Mouse (Mus musculus) layer of hippocampus, adult 18-20 months (tissue): ENCODE data around the gene Opa3. TPM values are rescaled to one million over a fixed set of nuclear protein-coding genes. Genes with fewer than 3 reads are reported as not detected.
"Not testable (repeated sequence)": the region's sequence is repeated elsewhere in the genome, so short reads cannot be mapped to it uniquely, and the experiment has no call there.

Experiments used
- DNase-seq, 2 experiments: peaks; one replicate each; pipeline ENCODE4 v3.0.0; 2022; ENCODE audit warnings: low spot score in 2 of 2
- total RNA-seq, 2 experiments: library from RNA; stranded (reverse); gene quantifications; 2 replicates each; pipeline ENCODE4 v1.2.3; 2021

Gene Opa3
- total RNA-seq, 2 experiments from 2014 or later: 41.3 to 42.6 TPM

DNA sequence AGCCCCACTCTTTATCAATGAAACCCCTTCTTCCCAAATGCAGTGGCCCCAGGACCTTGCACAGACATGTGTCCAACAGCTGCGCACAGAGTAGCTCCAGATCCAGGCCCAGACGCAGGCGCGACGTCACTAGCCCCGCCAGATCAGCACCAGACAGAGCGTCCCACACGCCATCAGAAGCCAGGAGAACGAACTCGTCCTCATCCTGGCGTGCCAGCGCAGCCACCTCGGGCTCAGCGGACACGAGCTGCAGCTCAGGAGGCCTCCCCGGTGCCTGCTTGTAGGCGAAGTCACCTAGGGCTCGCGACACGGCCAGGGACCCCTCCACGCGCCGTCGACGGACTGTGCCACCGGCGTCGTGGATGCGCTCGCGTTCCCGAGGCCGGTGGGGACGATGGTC is 50.9 kb downstream of the Opa3 start:
- DNase-seq: no peak

DNA sequence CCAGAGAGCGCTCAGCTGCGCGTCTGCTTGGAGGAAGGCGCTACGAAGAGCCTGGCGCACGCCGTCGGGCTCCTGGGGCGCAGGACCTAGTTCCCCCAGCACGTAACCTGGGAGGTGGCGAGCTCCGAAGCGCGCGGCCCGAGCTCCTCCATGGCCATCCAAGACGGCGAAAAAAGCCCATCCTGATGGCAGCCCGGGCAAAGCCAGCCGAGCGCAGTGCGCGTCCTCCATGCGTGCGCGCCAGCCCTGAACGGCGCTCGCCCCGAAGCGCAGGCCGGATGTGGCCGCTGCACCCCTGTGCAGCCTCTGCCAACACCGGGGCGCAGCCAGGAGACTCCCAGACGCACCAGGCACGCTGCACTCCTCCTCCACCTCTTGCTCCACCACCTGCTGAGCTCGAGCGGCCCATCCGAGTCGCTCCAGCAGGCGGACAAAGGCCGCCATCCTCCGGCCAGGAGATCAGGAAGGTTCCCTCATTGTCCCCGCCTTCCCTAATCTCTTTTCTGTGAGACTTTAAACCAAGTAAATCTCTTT is 51.5 kb downstream of the Opa3 start, which contains the start of gene Ppm1n:
Ppm1n (minus strand) TSS at position 484 of the 534 bp plus-strand sequence.
- no peak for DNase-seq

DNA sequence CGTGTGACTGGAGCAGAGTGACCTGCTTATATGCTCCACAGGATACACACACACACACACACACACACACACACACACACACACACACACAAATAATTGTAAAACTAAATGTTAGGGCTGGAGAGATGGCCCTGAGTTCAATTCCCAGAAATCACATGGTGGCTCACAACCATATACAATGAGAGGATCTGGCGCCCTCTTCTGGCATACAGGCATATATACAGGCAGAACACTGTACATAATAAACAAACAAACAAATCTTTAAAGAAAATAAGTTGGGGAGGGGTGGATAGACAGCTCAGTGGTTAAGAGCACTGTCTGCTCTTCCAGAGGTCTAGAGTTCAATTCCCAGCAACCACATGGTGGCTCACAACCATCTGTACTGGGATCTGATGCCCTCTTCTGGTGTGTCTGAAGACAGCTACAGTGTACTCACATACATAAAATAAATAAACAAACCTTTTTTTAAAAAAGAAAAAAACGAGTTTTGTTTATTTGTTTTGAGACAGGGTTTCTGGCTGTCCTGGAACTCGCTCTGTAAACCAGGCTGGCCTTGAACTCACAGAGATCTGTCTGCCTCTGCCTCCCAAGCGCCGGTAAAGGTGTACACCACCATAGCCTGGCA is 53.7 kb downstream of the Opa3 start:
- not testable (repeated sequence) for DNase-seq

DNA sequence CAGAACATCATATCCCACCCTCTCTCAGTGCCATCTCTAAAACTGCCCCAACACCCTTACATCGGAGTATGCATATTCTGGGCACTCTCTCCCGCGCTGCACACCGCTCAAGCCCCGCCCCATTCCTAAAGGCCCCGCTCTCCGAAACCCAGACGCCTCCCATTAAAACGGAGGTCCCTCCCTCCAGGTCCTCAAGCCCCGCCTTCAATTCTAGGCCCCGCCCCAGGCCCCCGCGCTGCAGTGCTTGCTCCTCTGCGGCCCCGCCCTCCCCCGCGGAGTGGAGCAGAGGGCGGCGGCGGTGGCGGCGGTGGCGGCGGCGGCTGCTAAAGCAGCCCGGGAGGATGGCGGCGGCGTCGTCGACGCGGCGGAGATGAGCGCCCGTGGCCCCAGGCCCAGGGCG is 54.3 kb downstream of the Opa3 start, which contains the start of gene Rtn2:
Rtn2 (plus strand) TSS at position 240 of the 400 bp plus-strand sequence.
- DNase-seq: peak; percentile 79 to 82

DNA sequence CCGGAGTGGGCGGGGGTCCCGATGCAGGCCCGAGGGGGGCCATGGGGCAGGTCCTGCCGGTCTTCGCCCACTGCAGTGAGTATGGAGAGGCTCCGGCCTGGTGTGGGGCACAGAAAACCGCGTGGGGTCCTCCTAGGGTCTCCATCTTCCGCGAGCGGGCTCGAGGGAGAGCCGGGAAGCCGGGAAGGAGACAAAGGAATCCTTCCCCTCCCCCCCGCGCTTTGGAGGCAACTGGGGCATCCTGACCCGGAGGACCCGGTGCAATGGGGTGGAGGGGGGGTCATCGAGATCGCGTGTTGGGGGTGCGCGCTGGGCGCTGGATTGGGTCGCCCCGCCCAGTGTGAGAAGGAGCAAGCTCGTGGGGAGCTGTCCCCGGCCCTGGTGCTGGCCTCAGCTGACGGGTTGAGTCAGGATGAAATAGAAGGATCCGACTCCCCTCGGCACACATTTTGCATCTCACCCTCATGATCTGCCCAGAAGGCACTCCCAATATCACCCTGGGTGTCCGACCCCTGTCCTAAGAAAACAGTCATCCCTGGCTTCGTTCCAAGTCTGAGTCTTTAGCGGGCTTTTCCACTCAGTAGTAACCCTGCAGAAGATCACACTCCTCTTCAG is 54.8 kb downstream of the Opa3 start:
- DNase-seq: peak in 1 of 2 experiments; percentile 39

DNA sequence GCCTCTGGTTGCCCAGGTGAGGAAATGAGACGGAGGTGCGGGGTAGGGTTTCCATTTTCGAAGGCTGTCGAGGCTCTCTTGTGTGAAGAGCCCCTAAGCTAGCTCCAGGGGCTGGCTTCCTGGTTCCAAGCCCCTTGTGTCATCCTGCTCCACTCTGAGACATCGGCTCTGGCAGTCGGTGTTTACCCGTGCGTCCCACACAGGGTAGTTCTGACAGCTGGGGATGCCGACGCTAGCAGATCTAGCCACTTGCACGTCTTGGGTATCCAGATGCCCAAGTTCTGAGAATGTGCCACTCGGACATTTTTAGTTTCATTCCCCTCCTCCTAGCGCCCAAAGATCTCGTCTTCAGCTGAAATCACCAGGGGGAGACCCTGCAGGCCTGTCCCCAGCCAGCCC is 55.3 kb downstream of the Opa3 start:
- peak in 1 of 2 experiments; percentile 45 for DNase-seq

DNA sequence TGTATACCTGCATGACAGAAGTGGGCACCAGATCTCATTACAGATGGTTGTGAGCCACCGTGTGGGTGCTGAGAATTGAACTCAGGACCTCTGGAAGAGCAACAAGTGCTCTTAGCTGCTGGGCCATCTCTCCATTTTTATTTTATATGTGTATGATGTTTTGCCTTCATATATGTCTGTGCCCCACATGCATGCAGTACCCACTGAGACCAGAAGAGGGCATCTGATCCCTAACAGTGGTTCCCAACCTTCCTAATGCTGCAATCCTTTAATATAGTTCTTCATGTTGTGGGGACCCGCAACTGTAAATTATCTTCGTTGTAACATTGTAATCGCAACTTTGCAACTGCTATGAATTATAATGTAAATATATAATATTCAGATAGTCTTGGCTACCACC is 56.6 kb downstream of the Opa3 start:
- peak in 1 of 2 experiments; percentile 71 for DNase-seq

DNA sequence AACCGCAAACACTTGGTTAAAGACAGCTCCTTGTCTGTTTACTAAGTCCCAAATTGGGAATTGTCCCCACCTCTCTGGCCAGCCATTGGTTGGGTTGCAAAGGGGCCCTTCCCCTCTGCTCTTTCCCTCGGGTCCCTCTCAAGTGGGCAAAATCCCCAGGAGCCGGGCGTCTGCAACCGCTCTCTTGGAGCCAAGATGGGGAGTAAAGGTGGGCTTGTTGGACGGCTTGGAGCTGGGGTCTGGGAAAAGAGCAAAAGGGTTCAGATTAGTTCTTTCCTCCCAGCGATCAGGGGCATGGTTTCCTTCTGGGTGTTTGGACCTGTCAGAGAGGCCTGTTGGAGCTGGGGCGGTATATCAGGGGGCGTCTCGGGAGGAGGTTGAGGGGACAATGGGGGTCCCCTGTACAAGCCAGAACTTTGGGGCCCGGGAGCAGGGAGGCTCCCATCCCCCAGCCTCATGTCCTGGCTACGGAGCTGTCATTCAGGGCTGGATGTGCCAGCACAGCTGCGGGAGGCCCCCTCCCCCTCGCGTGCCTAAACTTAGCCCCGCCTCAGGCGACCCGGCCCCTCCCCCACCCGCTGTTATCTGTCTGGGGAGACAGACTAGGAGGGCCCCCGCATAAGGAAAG is 62.9 kb downstream of the Opa3 start:
- no peak for DNase-seq

DNA sequence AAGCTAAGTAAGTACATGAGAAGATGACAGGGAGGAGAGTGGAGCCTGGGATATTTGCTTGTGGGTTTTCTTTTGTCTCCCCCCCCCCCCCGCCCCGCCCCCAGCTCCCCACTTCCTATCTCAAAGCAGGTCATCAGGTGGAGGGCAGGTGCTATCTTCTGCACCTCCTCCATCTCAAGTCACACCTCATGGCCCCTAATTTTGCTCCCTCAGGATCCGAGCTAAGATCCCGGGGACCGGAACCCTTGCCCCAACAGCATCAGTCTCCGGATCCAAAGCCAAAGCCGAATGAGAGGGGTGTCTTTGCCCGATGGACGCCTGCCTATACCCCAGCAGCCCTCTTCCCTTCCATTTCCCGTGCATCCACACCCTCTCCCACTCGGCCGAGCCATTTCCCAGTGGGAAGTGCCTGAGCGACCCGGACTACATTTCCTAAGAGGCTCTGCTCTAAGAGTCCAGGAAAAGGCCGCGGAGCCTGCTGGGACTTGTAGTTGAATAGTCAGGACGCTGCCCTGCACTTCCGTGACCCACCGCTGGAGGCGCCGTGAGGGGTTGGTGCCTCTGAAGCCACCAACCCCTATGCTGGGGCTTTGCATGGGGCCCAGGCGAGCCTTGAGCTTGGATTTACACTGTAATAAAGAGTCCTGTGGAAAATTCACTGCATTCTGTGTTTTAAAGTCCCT is 67.5 kb downstream of the Opa3 start:
- DNase-seq: peak; percentile 92 to 98

DNA sequence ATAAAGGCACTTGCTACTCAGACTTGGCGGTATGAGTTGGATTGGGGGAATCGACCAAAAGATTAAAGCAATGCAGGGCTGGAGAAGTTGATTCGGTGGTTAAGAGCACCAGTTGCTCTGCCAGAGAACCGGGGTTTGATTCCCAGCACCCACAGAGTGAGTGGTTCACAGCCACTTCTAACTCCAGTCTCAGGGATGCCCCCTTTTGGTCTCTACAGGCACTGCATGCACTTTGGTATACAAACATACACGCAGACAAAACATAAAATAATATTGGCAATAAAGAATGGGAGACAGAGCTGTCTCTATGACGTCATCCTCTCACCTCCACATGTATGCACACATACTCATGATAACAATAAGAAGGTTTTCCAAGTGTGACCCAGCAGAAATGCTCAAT is 68.9 kb downstream of the Opa3 start:
- no peak for DNase-seq

DNA sequence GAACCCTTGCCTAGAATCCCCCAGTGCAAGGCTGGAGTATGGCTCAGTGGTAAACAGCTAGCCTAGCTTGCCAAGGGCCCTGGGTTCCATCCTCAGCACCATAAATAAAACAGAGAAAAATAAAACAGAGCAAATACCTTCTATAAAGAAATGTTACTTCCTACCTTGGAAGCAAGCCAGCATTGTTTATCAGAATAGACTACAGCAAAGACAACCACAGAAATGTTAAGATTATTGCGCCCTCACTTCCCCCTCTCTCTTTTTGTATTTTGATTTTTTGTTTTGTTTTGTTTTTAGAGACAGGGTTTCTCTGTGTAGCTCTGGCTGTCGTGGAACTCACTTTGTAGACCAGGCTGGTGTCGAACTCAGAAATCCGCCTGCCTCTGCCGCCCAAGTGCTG is 69.7 kb downstream of the Opa3 start:
- no peak for DNase-seq

DNA sequence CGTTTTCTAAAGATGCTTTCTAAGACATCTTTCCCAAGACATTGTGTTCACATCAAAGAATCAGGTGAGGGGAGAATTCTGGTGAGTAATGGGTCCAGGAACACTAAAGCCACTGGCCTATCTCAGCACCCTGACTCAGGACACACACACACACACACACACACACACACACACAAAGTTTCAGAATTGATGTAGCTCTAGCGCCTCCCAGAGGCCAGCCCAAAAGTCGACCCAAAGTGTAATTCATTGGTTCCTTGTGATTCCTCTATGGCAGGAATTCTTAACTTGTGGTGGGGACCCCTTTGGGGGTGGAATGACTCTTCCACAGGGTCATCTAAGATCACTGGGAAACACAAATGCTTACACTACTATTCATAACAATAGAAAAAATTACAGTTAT is 71.1 kb downstream of the Opa3 start:
- DNase-seq: peak in 1 of 2 experiments; percentile 50

DNA sequence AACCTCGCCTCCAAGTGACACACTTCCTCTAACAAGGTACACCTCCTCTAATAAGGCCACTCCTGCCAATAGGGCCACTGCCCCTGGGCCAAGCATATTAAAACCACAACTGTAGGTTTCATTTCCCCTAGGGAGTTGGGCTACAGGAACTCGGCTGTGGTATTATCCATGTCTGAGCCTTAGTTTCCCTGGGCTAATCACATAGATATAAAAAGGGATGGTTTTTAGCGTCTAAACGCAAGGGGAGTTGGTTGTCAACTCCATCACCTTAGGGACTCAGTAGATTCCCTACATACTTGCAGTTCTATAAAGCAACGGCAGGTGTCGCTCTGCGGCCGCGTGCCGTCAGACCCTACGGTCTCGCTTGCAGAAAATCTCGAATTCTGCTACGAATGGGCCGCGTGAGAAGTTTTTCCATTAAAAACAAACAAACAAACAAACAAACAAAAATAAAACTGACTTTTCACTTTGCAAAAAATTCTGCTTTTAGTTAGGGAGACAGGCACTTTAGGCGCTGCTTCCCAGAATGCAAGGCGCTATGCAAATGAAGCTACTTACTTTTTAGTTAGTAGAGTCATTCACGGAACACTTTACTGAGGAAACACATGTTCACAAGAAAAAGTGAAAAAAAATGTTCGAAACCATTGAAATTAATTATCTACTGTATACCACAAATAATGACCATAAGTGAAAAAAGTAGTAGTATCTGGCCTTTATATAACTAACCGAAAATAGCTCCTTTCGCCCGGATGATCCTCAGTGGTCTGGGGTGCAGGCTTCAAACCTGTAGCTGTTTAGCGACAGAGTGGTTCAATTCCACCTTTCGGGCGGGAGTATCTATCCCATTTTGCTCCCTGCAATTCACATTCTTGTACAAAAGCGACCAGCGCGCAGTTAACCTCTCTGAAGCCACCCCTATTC is 72.6 kb downstream of the Opa3 start:
- DNase-seq: peak in 1 of 2 experiments; percentile 89

DNA sequence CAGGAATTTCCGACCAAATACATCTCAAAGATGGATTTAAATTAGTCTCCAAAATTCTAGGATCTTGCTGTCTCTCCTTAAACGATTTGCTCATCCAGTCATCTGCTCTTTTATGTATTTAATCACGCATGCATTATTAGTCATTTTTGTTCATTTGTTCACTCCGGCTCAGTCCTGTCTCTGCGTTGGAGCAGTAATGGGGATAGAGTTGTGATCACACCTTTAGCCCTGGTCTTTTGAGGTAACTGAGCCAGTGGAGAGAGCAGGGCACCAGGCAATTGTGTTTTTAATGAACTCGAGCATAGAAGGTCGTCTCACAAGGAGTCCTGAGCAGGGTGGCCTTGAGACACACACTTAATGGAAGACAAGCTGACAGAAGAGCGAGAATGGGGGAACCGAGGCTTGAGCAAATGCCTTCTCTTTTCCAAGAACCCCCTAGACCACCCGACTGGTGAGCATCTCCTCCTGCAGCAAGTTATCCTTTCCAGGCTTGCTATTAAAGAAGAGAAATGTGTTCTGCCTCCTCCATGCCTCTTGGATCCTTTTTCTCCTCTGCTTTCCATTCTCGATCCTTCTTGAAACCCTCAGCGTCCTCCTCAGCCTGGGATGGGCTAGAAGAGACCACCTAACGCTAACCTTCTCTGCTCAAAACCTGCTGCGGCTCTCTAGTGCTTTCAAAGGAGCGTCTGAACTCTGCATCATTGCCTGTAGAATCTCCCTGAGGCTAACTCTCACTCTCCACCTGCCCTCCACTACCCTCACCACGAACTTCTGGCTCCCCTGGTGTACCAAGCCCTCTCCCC is 73.5 kb downstream of the Opa3 start:
- DNase-seq: no peak

DNA sequence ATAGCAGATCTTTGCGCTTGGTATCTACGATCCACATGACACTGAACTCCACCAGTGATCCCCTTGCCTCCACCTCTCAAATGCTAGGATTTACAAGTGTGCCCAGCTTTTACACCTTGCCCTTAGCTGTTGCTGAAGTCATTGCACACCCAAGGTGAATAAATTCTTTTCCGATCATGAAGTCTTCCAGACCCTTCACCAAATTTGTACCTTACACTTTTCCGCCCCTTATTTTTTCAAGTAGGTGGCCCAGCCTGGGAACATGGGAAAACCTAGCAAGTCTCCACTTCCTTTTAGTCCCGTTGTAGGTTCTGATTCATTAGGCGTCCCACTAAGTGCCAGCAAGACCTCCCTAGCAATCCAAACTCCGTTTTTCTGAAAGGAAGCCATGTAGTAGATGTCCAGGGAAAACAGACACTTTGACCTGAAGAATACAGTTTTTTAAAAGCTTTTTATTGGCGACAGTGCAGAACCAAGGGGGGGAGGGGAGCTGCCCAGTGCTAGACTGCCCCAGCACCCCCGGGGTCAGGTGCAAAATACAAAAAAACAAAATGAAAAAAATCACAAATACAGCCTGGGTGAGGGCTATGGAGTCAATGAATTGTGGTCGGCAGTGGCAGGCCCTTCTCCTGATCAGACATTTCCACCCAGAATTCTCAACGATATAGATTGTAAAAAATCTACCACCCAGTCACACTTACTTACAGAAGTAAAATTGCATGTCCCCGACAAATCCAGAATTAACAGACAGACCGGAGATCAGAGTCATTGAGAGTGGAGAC is 74.3 kb downstream of the Opa3 start:
- DNase-seq: no peak

DNA sequence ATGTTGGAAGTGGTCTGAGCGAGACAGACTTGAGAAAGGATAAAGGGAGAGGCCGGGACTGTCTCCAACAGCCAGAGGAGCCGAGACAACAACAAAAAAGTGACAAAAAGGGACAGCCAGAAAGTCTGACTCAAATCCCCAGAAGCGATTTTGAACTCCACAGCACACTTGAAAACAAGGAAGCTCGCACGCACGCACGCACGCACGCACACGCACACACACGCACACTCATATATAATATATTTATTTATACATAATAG is 74.8 kb downstream of the Opa3 start:
- DNase-seq: no peak

DNA sequence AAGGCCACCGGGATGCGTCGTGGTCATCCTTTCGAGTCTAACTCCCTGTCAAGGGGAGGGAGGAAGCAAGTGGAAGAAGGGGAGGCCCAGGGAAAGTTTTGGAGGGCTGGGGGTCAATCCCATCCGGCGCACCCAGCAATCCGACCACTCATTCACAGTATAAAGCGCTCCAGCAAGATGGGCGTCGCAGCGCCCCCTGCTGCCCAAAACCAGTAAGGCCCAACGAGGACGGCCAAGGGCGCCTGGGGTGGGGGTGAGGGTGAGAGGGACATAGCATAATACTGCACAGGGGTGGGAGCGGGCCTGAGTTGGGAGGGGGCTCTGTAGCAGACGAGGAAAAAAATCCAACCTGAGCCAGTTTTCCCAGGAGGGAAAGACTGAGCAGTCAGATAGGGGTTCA is 75.6 kb downstream of the Opa3 start:
- DNase-seq: peak in 1 of 2 experiments; percentile 71

DNA sequence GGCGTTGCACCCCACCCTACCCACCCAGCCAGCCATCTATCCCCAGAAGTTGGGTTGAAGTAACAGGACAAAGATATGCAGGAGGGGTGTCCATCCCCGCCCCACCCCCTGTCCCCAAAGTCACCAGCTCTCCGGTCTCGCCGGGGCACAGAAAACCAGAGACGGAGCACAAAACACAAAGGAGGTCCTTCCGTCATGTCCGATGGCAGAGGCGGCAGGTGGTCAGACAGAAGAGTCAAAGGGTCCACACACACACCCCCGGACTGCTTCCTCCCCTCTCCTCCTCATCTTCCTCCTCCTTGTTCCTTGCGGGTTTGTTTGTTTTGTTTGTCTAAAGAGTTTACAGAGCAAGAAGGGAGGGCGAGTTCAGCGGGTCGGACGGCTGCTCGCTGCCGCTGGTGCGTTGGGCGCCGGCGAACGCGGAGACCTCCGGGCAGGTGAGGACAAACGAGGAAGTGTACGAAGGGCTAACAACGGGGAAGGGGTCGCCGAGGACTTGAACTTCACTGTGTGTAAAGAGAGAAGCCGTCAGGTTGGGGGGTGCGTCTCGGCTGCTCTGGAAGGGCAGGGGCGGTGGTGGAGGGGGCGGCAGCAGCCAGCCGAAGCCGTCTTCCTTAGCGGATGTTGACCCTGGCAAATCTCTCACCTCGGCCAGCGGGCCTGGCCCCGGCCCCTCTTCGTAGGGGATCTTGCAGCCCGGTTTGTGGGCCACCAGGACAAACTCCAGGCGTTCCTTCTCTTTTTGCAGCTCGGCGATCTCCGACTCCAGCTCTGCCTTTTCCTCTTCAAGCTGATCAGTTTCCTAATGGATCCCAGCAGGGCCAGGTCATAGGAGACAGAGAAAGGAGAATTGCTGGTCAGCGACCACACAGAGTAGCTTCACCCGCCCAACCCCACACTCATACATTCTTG is 76.6 kb downstream of the Opa3 start:
- no peak for DNase-seq
